Mouse (Mus musculus) CH12.LX (cell line): ENCODE measurements around the gene Lamb2.
A peak's percentile ranks its signal among the peaks of the same experiment; 100 is the strongest.

ENCODE experiments used
- POLR2A ChIP-seq: IDR thresholded peaks from 2 replicates; pipeline ENCODE4 v1.6.1; 2011; ENCODE audit warnings: low read depth, mild to moderate bottlenecking, improper control_type of control experiment, low read length
- RAD21 ChIP-seq: IDR thresholded peaks from 2 replicates; pipeline ENCODE4 v1.6.1; 2011; ENCODE audit warnings: low read depth, mild to moderate bottlenecking, low read length, improper control_type of control experiment, moderate library complexity
- SMC3 ChIP-seq: IDR thresholded peaks from 2 replicates; pipeline ENCODE4 v1.6.1; 2011; ENCODE audit warnings: low read depth, low read length, improper control_type of control experiment
- TBP ChIP-seq: conservative IDR thresholded peaks from 2 replicates; pipeline ENCODE4 v1.6.1; 2011; ENCODE audit warnings: low read depth, low read length, improper control_type of control experiment
- ZKSCAN1 ChIP-seq: IDR thresholded peaks from 2 replicates; pipeline ENCODE4 v1.6.1; 2012; ENCODE audit warnings: low read depth, inconsistent platforms, low read length, improper control_type of control experiment, borderline replicate concordance
- ZNF384 ChIP-seq: IDR thresholded peaks from 2 replicates; pipeline ENCODE4 v1.6.1; 2012; ENCODE audit warnings: low read depth, low read length, improper control_type of control experiment, inconsistent platforms

GRCm38 (mm10) chr9:108507619-108508434, 28.3 kb downstream of the Lamb2 start, which contains the start of gene Qars:
- TF ChIP-seq ZNF384 = peak; percentile 83; the same call in 1 of the 2 replicates
- no peak for TF ChIP-seq SMC3
- peak; percentile 91 for TF ChIP-seq POLR2A
- peak; percentile 92; the same call in 1 of the 2 replicates for TF ChIP-seq TBP
- no peak for TF ChIP-seq ZKSCAN1
- TF ChIP-seq RAD21 = no peak
